Mouse (Mus musculus): ENCODE measurements at regions not wholly inside any gene's neighbourhood (a gene's known extent, or its start where the extent isn't known, plus 50 kb on each side); places are given as distances from the start of the nearest gene placed in this dataset.

DNA sequence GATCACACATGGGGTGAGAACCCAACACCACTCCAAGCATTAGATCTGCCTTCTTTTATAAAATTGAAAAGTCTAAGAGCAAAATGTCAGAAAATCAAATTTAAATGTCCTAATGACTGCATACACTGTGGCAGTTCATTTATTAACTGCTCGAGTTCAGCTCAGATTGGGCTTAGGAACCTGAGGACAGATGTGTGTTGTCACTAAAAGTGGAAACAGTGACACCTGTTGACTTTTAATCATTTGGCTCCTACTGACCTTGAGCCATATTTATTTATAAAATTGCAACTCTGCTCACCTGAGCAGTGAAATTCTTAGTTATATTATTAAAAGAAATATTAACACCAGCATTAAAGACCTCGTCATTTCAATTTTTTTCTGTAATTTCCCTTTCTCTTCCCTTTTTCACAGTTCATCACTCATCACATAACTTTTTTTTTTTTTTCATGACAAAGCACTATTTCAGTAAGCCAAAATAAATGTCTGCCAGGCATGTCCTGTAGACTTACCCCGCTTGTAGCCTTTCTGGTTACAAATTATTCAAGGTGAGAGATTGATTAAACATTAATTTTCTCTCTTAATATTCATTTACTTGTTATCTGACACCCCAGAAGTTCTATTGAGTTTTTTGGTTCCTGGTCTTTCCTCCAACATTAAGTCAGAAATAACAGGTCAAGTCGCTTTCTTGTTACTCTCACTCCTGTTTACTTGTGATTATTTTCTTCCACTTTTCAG is 274.2 kb upstream of the Tet2 start:
- Histone ChIP-seq H3K4me1 (ENCODE audit: control insufficient read depth, insufficient read depth, insufficient read length) (no peaks in the 10 kb centered on the region), H3K4me3 (ENCODE audit: extremely low read depth, insufficient read depth, insufficient read length) (no peak overlapping the region), H3K36me3 (ENCODE audit: control insufficient read depth, insufficient read depth, low read length) (no peaks in the 10 kb centered on the region), H3K27me3 (ENCODE audit: control insufficient read depth, insufficient read depth, low read length) (no peaks in the 10 kb centered on the region), H3K27ac (ENCODE audit: insufficient read depth, low read length) (no peak overlapping the region)
- WGBS = 58% methylated on average over 4 of the region's 4 CpGs
- TF ChIP-seq CTCF (IDR thresholded peaks at IDR 0.05; ENCODE audit: extremely low read depth, insufficient read depth, insufficient read length, insufficient replicate concordance) (no peak), POLR2A (IDR thresholded peaks at IDR 0.05; ENCODE audit: low read depth, low read length) (no peak)
- DNase-seq (ENCODE audit: low read depth in 1 of 2, low spot score in 2 of 2) = no peak

GRCm38 (mm10) chr3:133833739-133834391 is 288.9 kb upstream of the Tet2 start:
- H3K27me3 ChIP-seq (ENCODE audit: control insufficient read depth, insufficient read depth, low read length) = no peaks in the 10 kb centered on the region
- H3K36me3 ChIP-seq (ENCODE audit: control insufficient read depth, insufficient read depth, low read length) = no peaks in the 10 kb centered on the region
- no peak overlapping the region for H3K4me3 ChIP-seq (ENCODE audit: extremely low read depth, insufficient read depth, insufficient read length)
- 80% methylated on average over 2 of the region's 2 CpGs for WGBS
- TF ChIP-seq POLR2A (IDR thresholded peaks at IDR 0.05; ENCODE audit: low read depth, low read length) (no peak), CTCF (IDR thresholded peaks at IDR 0.05; ENCODE audit: extremely low read depth, insufficient read depth, insufficient read length, insufficient replicate concordance) (no peak)
- H3K4me1 ChIP-seq (ENCODE audit: control insufficient read depth, insufficient read depth, insufficient read length) = no peaks in the 10 kb centered on the region
- no peak overlapping the region for H3K27ac ChIP-seq (ENCODE audit: insufficient read depth, low read length)
- no peak for DNase-seq (ENCODE audit: low read depth in 1 of 2, low spot score in 2 of 2)

- Histone ChIP-seq H3K4me3 (ENCODE audit: extremely low read depth, insufficient read depth, insufficient read length) (no peak overlapping the region), H3K27ac (ENCODE audit: insufficient read depth, low read length) (no peak overlapping the region), H3K36me3 (ENCODE audit: control insufficient read depth, insufficient read depth, low read length) (no peaks in the 10 kb centered on the region), H3K27me3 (ENCODE audit: control insufficient read depth, insufficient read depth, low read length) (no peaks in the 10 kb centered on the region), H3K4me1 (ENCODE audit: control insufficient read depth, insufficient read depth, insufficient read length) (no peaks in the 10 kb centered on the region)
- TF ChIP-seq POLR2A (IDR thresholded peaks at IDR 0.05; ENCODE audit: low read depth, low read length) = no peak
- TF ChIP-seq CTCF (IDR thresholded peaks at IDR 0.05; ENCODE audit: extremely low read depth, insufficient read depth, insufficient read length, insufficient replicate concordance) = no peak
- 71% methylated on average over 3 of the region's 3 CpGs for WGBS
- no peak for DNase-seq (ENCODE audit: low read depth in 1 of 2, low spot score in 2 of 2)
Measured at GRCm38 (mm10) chr3:133834459-133834858, 289.5 kb upstream of the Tet2 start.

DNA sequence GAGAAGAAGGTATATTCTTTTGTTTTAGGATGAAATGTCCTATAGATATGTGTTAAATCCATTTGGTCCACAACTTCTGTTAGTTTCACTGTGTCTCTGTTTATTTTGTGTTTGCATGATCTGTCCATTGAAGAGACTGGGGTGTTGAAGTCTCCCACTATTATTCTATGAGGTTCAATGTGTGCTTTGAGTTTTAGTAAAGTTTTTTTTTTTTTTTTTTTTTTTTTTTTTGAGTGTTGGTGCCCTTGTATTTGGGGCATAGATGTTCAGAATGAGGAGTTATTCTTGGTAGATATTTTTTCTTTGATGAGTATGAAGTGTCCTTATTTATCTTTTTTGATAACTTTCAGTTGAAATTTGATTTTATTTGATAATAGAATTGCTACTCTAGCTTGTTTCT is 301.4 kb upstream of the Tet2 start:
- Histone ChIP-seq H3K27ac (ENCODE audit: insufficient read depth, low read length) (no peak overlapping the region), H3K4me1 (ENCODE audit: control insufficient read depth, insufficient read depth, insufficient read length) (no peaks in the 10 kb centered on the region), H3K4me3 (ENCODE audit: extremely low read depth, insufficient read depth, insufficient read length) (no peak overlapping the region), H3K27me3 (ENCODE audit: control insufficient read depth, insufficient read depth, low read length) (no peaks in the 10 kb centered on the region), H3K36me3 (ENCODE audit: control insufficient read depth, insufficient read depth, low read length) (no peaks in the 10 kb centered on the region)
- TF ChIP-seq POLR2A (IDR thresholded peaks at IDR 0.05; ENCODE audit: low read depth, low read length) (no peak), CTCF (IDR thresholded peaks at IDR 0.05; ENCODE audit: extremely low read depth, insufficient read depth, insufficient read length, insufficient replicate concordance) (no peak)
- no peak for DNase-seq (ENCODE audit: low read depth in 1 of 2, low spot score in 2 of 2)

- TF ChIP-seq CTCF (IDR thresholded peaks at IDR 0.05; ENCODE audit: extremely low read depth, insufficient read depth, insufficient read length, insufficient replicate concordance) = no peak
- TF ChIP-seq POLR2A (IDR thresholded peaks at IDR 0.05; ENCODE audit: low read depth, low read length) = no peak
- Histone ChIP-seq H3K27me3 (ENCODE audit: control insufficient read depth, insufficient read depth, low read length) (no peaks in the 10 kb centered on the region), H3K36me3 (ENCODE audit: control insufficient read depth, insufficient read depth, low read length) (no peaks in the 10 kb centered on the region), H3K4me3 (ENCODE audit: extremely low read depth, insufficient read depth, insufficient read length) (no peak overlapping the region), H3K4me1 (ENCODE audit: control insufficient read depth, insufficient read depth, insufficient read length) (no peaks in the 10 kb centered on the region), H3K27ac (ENCODE audit: insufficient read depth, low read length) (no peak overlapping the region)
- DNase-seq (ENCODE audit: low read depth in 1 of 2, low spot score in 2 of 2) = no peak
- 54% methylated on average over 2 of the region's 2 CpGs for WGBS
Measured at GRCm38 (mm10) chr3:133874383-133874782, 329.4 kb upstream of the Tet2 start.

- H3K4me1 ChIP-seq (ENCODE audit: control insufficient read depth, insufficient read depth, insufficient read length) = no peaks in the 10 kb centered on the region
- H3K36me3 ChIP-seq (ENCODE audit: control insufficient read depth, insufficient read depth, low read length) = no peaks in the 10 kb centered on the region
- no peak for DNase-seq (ENCODE audit: low read depth in 1 of 2, low spot score in 2 of 2)
- no peak overlapping the region for H3K4me3 ChIP-seq (ENCODE audit: extremely low read depth, insufficient read depth, insufficient read length)
- no peaks in the 10 kb centered on the region for H3K27me3 ChIP-seq (ENCODE audit: control insufficient read depth, insufficient read depth, low read length)
- no peak overlapping the region for H3K27ac ChIP-seq (ENCODE audit: insufficient read depth, low read length)
- WGBS = 43% methylated on average over 13 of the region's 13 CpGs
- TF ChIP-seq POLR2A (IDR thresholded peaks at IDR 0.05; ENCODE audit: low read depth, low read length) = no peak
- TF ChIP-seq CTCF (IDR thresholded peaks at IDR 0.05; ENCODE audit: extremely low read depth, insufficient read depth, insufficient read length, insufficient replicate concordance) = no peak
Measured at GRCm38 (mm10) chr3:133876439-133877072, 331.6 kb upstream of the Tet2 start.

DNA sequence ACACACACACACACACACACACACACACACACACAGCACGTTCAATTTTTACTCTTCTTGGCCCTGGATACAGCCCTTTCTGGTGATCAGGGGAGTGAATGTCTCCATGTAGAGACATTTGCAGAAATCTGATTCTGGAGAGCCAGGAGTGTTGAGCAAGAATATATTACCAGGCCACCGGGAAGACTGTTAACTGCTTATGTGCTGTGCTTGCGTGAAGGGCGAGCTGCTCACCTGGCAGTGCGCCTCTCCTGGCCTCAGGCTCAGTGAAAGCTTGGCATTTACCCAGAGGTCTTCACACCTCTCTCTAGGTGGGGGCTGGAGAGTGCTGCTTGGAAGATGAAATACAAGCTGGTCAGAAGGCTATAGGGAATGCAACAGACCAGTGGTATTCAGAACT is 332.4 kb upstream of the Tet2 start:
- no peak overlapping the region for H3K27ac ChIP-seq (ENCODE audit: insufficient read depth, low read length)
- WGBS = 73% methylated on average over 5 of the region's 5 CpGs
- H3K27me3 ChIP-seq (ENCODE audit: control insufficient read depth, insufficient read depth, low read length) = no peaks in the 10 kb centered on the region
- H3K4me1 ChIP-seq (ENCODE audit: control insufficient read depth, insufficient read depth, insufficient read length) = no peaks in the 10 kb centered on the region
- no peak overlapping the region for H3K4me3 ChIP-seq (ENCODE audit: extremely low read depth, insufficient read depth, insufficient read length)
- DNase-seq (ENCODE audit: low read depth in 1 of 2, low spot score in 2 of 2) = no peak
- H3K36me3 ChIP-seq (ENCODE audit: control insufficient read depth, insufficient read depth, low read length) = no peaks in the 10 kb centered on the region
- no peak for TF ChIP-seq POLR2A (IDR thresholded peaks at IDR 0.05; ENCODE audit: low read depth, low read length)
- no peak for TF ChIP-seq CTCF (IDR thresholded peaks at IDR 0.05; ENCODE audit: extremely low read depth, insufficient read depth, insufficient read length, insufficient replicate concordance)
